In genomic region chr1:57224425-57225104, GRCm38 (mm10) we compare ENCODE assay signal across 8 mouse cellular contexts.
DNase-seq lines count a peak whose midpoint lies in the region; ATAC-seq and TF ChIP-seq lines count a peak whose summit lies in the region.

No protein-coding gene starts in this region.

- no peaks in the 10 kb centered on the region for H3K4me1 ChIP-seq in kidney, embryonic 14.5 days (ENCODE audit: control insufficient read depth, insufficient read depth, low read length)

- DNase-seq in heart, postnatal 14 days: peak; percentile 40 to 55
- DNase-seq in heart, adult 11 months: no peak
- peak; percentile 88 for DNase-seq in brain, adult 2 months (ENCODE audit: low read depth, low spot score)
- peak; percentile 47 to 82 for DNase-seq in frontal cortex, adult 2 months (ENCODE audit: extremely low spot score in 1 of 2, low spot score in 1 of 2)
- peak; percentile 43 to 50 for DNase-seq in left cerebral cortex, adult 2 months (ENCODE audit: extremely low spot score in 1 of 2, low spot score in 2 of 2)
- DNase-seq in ovary, adult 18-20 months (ENCODE audit: low spot score): no peak

- intact Hi-C loops in heart, postnatal 14 days (cut with DNase I): no loop called here
- intact Hi-C loops in left cerebral cortex, adult 2 months (cut with DNase I): no loop called here

- TF ChIP-seq CTCF in left cerebral cortex, adult 2 months (IDR thresholded peaks at IDR 0.05): no peak

- H3K27ac ChIP-seq in left cerebral cortex, adult 2 months: no peak overlapping the region; the same call in 1 of the 2 replicates
- no peak overlapping the region for H3K27ac ChIP-seq in kidney, embryonic 14.5 days (ENCODE audit: low read depth, low read length)

- no peaks in the 10 kb centered on the region for H3K9me3 ChIP-seq in kidney, embryonic 14.5 days (ENCODE audit: control insufficient read depth, low read length)

- H3K36me3 ChIP-seq in kidney, embryonic 14.5 days (ENCODE audit: control insufficient read depth, insufficient read depth, low read length): no peaks in the 10 kb centered on the region

- no peaks in the 10 kb centered on the region for H3K27me3 ChIP-seq in kidney, embryonic 14.5 days (ENCODE audit: control insufficient read depth, insufficient read depth, low read length)

- H3K9ac ChIP-seq in kidney, embryonic 14.5 days (ENCODE audit: low read depth, low read length): no peak overlapping the region

- WGBS in kidney, embryonic 14.5 days: 87% methylated on average over 10 of the region's 10 CpGs

- ATAC-seq in inflammation-experienced regulatory T-cells, adult 6 months: no peak
- no peak for ATAC-seq in kidney, embryonic 14.5 days (ENCODE audit: low FRiP score, low TSS enrichment)

- no peak overlapping the region for H3K4me2 ChIP-seq in kidney, embryonic 14.5 days (replicated peaks; ENCODE audit: low read depth, low read length)

- H3K4me3 ChIP-seq in left cerebral cortex, adult 2 months: peak overlapping the region; percentile 7; the same call in 1 of the 2 replicates
- no peak overlapping the region for H3K4me3 ChIP-seq in kidney, embryonic 14.5 days (ENCODE audit: low read length)

Comparison
In these comparisons a context has a peak if more than half of its experiments do, and no peak if none do; other contexts are left out.
1. DNase-seq: peak in heart, postnatal 14 days (2 of 2), brain, adult 2 months (single experiment), frontal cortex, adult 2 months (2 of 2) and left cerebral cortex, adult 2 months (2 of 2); none in heart, adult 11 months (single experiment) and ovary, adult 18-20 months (single experiment).